Mouse (Mus musculus) layer of hippocampus, postnatal 14 days (tissue): Measurements from ENCODE around the gene Zfp512b. TPM values are rescaled to one million over a fixed set of nuclear protein-coding genes. Genes with fewer than 3 reads are reported as not detected.

Source experiments
- microRNA-seq, 2 experiments: library from miRNA; unstranded; fragments of <30 nt; microRNA quantifications; one replicate each; pipeline ENCODE4 v1.2.0; 2021
- total RNA-seq, 2 experiments: library from RNA; stranded (reverse); gene quantifications; 2 replicates each; pipeline ENCODE4 v1.2.3; 2021

Zfp512b gene
- total RNA-seq, 2 experiments from 2014 or later, result 108 to 116 TPM

Small RNA genes lying within 50 kb of the gene (microRNA-seq; reads per million reads assigned to microRNA genes)
- gene Mir7006, result 0 to 0.28 reads per million in 2 experiments

Other genes with a start within 250 kb of the Zfp512b start
- 10 to 100 TPM; 60.3 to 65.3 TPM for gene Zgpat, start 227.9 kb downstream of the Zfp512b start, total RNA-seq
- gene Arfrp1, start 227.4 kb downstream of the Zfp512b start, total RNA-seq, result 10 to 100 TPM; 37.0 to 37.7 TPM
- gene Lime1, start 212.7 kb downstream of the Zfp512b start, total RNA-seq, result 10 to 100 TPM; 32.1 to 32.8 TPM
- 10 to 100 TPM; 11.2 to 14.0 TPM for gene Zbtb46, start 133.4 kb downstream of the Zfp512b start, total RNA-seq
- gene Abhd16b, start 99.6 kb downstream of the Zfp512b start, total RNA-seq, result not detected
- 10 to 100 TPM; 74.8 to 76.4 TPM for gene Tpd52l2, start 95.7 kb downstream of the Zfp512b start, total RNA-seq
- 100 to 1,000 TPM; 271 to 275 TPM for gene Dnajc5, start 72.3 kb downstream of the Zfp512b start, total RNA-seq
- 10 to 100 TPM; 52.0 to 53.1 TPM for gene Uckl1, start 7.9 kb downstream of the Zfp512b start, total RNA-seq
- 10 to 100 TPM; 51.2 to 55.5 TPM for gene Prpf6, start 935 bp downstream of the Zfp512b start, total RNA-seq
- gene Samd10, start 6.4 kb upstream of the Zfp512b start, total RNA-seq, result 10 to 100 TPM; 14.6 to 19.5 TPM
- gene Gm29797, start 64.2 kb upstream of the Zfp512b start, total RNA-seq, result not detected
- gene Sox18, start 78.8 kb upstream of the Zfp512b start, total RNA-seq, result 10 to 100 TPM; 14.4 to 15.6 TPM
- gene Tcea2, start 87.5 kb upstream of the Zfp512b start, total RNA-seq, result 10 to 100 TPM; 51.2 to 59.4 TPM
- 10 to 100 TPM; 41.5 to 44.4 TPM for gene Rgs19, start 101.2 kb upstream of the Zfp512b start, total RNA-seq
- gene Lkaaear1, start 105.6 kb upstream of the Zfp512b start, total RNA-seq, result not detected
- gene Oprl1, start 122.2 kb upstream of the Zfp512b start, total RNA-seq, result 10 to 100 TPM; 52.9 to 54.1 TPM
- gene Myt1, start 170.5 kb upstream of the Zfp512b start, total RNA-seq, result 10 to 100 TPM; 39.5 to 42.7 TPM
- 10 to 100 TPM; 66.9 to 73.3 TPM for gene Pcmtd2, start 245.1 kb upstream of the Zfp512b start, total RNA-seq